Mouse (Mus musculus) midbrain, embryonic 11.5 days (tissue): Measurements from ENCODE around the gene Gm49388. TPM values are rescaled to one million over a fixed set of nuclear protein-coding genes. Genes with fewer than 3 reads are reported as not detected.
"Not testable (repeated sequence)": the region's sequence is repeated elsewhere in the genome, so short reads cannot be mapped to it uniquely, and the experiment has no call there.

ENCODE experiments used
- ATAC-seq: fragments of 200-750 bp; cut with Nextera tagmentation; 2 replicates; pipeline ENCODE4 v1.8.0; 2017; ENCODE audit warnings: moderate TSS enrichment, moderate library complexity; ENCODE audit not compliant: low FRiP score
- DNase-seq: peaks from one replicate; pipeline ENCODE4 v3.0.0; 2015; ENCODE audit warnings: low spot score; ENCODE audit errors: missing footprints
- H3K27ac ChIP-seq: fragments of 300-500 bp; sonication (generic); 2 replicates; pipeline ENCODE4 v1.5.1; 2014; ENCODE audit warnings: low read depth, low read length
- H3K27me3 ChIP-seq: fragments of 300-500 bp; sonication (generic); 2 replicates; pipeline ENCODE4 v1.6.1; 2014; ENCODE audit warnings: mild to moderate bottlenecking, low read length, moderate library complexity, mixed read lengths; ENCODE audit not compliant: control insufficient read depth, insufficient read depth
- H3K36me3 ChIP-seq: fragments of 300-500 bp; sonication (generic); 2 replicates; pipeline ENCODE4 v1.6.1; 2014; ENCODE audit warnings: mild to moderate bottlenecking, low read length, moderate library complexity, mixed read lengths; ENCODE audit not compliant: control insufficient read depth, insufficient read depth
- H3K4me1 ChIP-seq: fragments of 300-500 bp; sonication (generic); 2 replicates; pipeline ENCODE4 v1.6.1; 2014; ENCODE audit warnings: low read length; ENCODE audit not compliant: control insufficient read depth, insufficient read depth
- H3K4me2 ChIP-seq: fragments of 300-500 bp; sonication (generic); 2 replicates; pipeline ENCODE4 v1.6.1; 2014; ENCODE audit warnings: mild to moderate bottlenecking, moderate library complexity
- H3K4me3 ChIP-seq: fragments of 300-500 bp; sonication (generic); 2 replicates; pipeline ENCODE4 v1.5.1; 2014; ENCODE audit warnings: low read depth, low read length
- H3K9ac ChIP-seq: fragments of 300-500 bp; sonication (generic); 2 replicates; pipeline ENCODE4 v1.6.1; 2014; ENCODE audit warnings: low read length
- H3K9me3 ChIP-seq: fragments of 300-500 bp; sonication (generic); 2 replicates; pipeline ENCODE4 v1.6.1; 2016; ENCODE audit warnings: low read length; ENCODE audit not compliant: control insufficient read depth
- WGBS: fragments of 180-500 bp; shearing (Covaris S2); extraction: QIAGEN DNeasy Blood & Tissue Kit; methylation state at CpG from one replicate; pipeline ENCODE4 v1.1.7; 2014; 5-methylcytosine and 5-hydroxymethylcytosine counted together
- polyA plus RNA-seq: library from polyadenylated mRNA; unstranded; fragments of >200 nt; fragmentation: Nextera tagmentation; extraction: Ambion mirVana; gene quantifications from 2 replicates; pipeline ENCODE4 v1.2.1, GENCODE M21; 2014

The Gm49388 gene
- polyA plus RNA-seq, 1 experiment from 2014 or later, result not detected

GRCm38 (mm10) chr7:127820836-127821509, 35.6 kb downstream of the Gm49388 start:
- no peak overlapping the region for H3K27ac ChIP-seq
- no peaks in the 10 kb centered on the region for H3K27me3 ChIP-seq
- no peaks in the 10 kb centered on the region for H3K9me3 ChIP-seq
- no peak overlapping the region for H3K4me3 ChIP-seq
- H3K4me2 ChIP-seq, result no peak overlapping the region
- DNase-seq (peak; percentile 71), ATAC-seq (no peak)
- H3K4me1 ChIP-seq, result peaks cover 11% of the 10 kb centered on the region
- H3K9ac ChIP-seq, result no peak overlapping the region
- H3K36me3 ChIP-seq, result no peaks in the 10 kb centered on the region
- 77% methylated on average over 13 of the region's 13 CpGs for WGBS

GRCm38 (mm10) chr7:127822494-127822893, 37.1 kb downstream of the Gm49388 start:
- Histone ChIP-seq H3K4me1 (peaks cover 11% of the 10 kb centered on the region), H3K9ac (no peak overlapping the region), H3K9me3 (no peaks in the 10 kb centered on the region), H3K4me2 (no peak overlapping the region), H3K27ac (no peak overlapping the region), H3K36me3 (no peaks in the 10 kb centered on the region), H3K4me3 (no peak overlapping the region), H3K27me3 (no peaks in the 10 kb centered on the region)
- DNase-seq, result peak; percentile 73
- ATAC-seq, result no peak
- 86% methylated on average over 3 of the region's 3 CpGs for whole genome bisulfite sequencing

- ATAC-seq (no peak; the same call in 1 of the 2 replicates), DNase-seq (peak; percentile 62)
- peaks cover 11% of the 10 kb centered on the region for H3K4me1 ChIP-seq
- H3K9me3 ChIP-seq, result no peaks in the 10 kb centered on the region
- H3K27ac ChIP-seq, result no peak overlapping the region
- H3K27me3 ChIP-seq, result no peaks in the 10 kb centered on the region
- no peaks in the 10 kb centered on the region for H3K36me3 ChIP-seq
- peak overlapping the region; percentile 53 for H3K4me3 ChIP-seq
- peak overlapping the region; percentile 78 for H3K9ac ChIP-seq
- 60% methylated on average over 11 of the region's 11 CpGs for whole genome bisulfite sequencing
- H3K4me2 ChIP-seq, result peak overlapping the region; percentile 61
Measured at GRCm38 (mm10) chr7:127823236-127824171, 38.1 kb downstream of the Gm49388 start.

- Histone ChIP-seq H3K4me1 (peaks cover 11% of the 10 kb centered on the region), H3K9me3 (no peaks in the 10 kb centered on the region), H3K9ac (peak within 1 kb of the TSS; percentile 78), H3K27me3 (no peaks in the 10 kb centered on the region), H3K27ac (peak within 1 kb of the TSS; percentile 27; the same call in 1 of the 2 replicates), H3K36me3 (no peaks in the 10 kb centered on the region), H3K4me2 (peak within 1 kb of the TSS; percentile 61), H3K4me3 (peak within 1 kb of the TSS; percentile 53)
- 2% methylated on average over 30 of the region's 38 CpGs for WGBS
- DNase-seq, result peak; percentile 96
- ATAC-seq, result peak; percentile 92
Measured at GRCm38 (mm10) chr7:127824176-127824871, 38.9 kb downstream of the Gm49388 start, which contains the start of the genes Stx4a and Stx1b. Stx4a (plus strand) TSS chr7:127824294. Stx1b (minus strand) TSS chr7:127824549.

GRCm38 (mm10) chr7:127835550-127835949, 50.1 kb downstream of the Gm49388 start:
- 86% methylated on average over 2 of the region's 2 CpGs for WGBS
- no peaks in the 10 kb centered on the region for H3K9me3 ChIP-seq
- ATAC-seq, result no peak
- no peaks in the 10 kb centered on the region for H3K27me3 ChIP-seq
- H3K9ac ChIP-seq, result no peak overlapping the region
- no peaks in the 10 kb centered on the region for H3K36me3 ChIP-seq
- no peak overlapping the region for H3K4me2 ChIP-seq
- H3K27ac ChIP-seq, result no peak overlapping the region
- H3K4me3 ChIP-seq, result no peak overlapping the region
- DNase-seq, result peak; percentile 59
- no peaks in the 10 kb centered on the region for H3K4me1 ChIP-seq

- ATAC-seq (no peak), DNase-seq (no peak)
- no peak overlapping the region for H3K4me3 ChIP-seq
- H3K9me3 ChIP-seq, result no peaks in the 10 kb centered on the region
- H3K9ac ChIP-seq, result no peak overlapping the region
- H3K4me2 ChIP-seq, result no peak overlapping the region
- H3K4me1 ChIP-seq, result peaks cover 6% of the 10 kb centered on the region
- H3K27ac ChIP-seq, result no peak overlapping the region
- 91% methylated on average over 5 of the region's 5 CpGs for WGBS
- H3K27me3 ChIP-seq, result no peaks in the 10 kb centered on the region
- no peaks in the 10 kb centered on the region for H3K36me3 ChIP-seq
Measured at GRCm38 (mm10) chr7:127837473-127837872, 52.1 kb downstream of the Gm49388 start.

GRCm38 (mm10) chr7:127837878-127838277, 52.5 kb downstream of the Gm49388 start:
- 69% methylated on average over 4 of the region's 4 CpGs for WGBS
- H3K27ac ChIP-seq, result not testable (repeated sequence)

GRCm38 (mm10) chr7:127840031-127840430, 54.6 kb downstream of the Gm49388 start:
- H3K4me3 ChIP-seq, H3K36me3 ChIP-seq, H3K9ac ChIP-seq, DNase-seq, H3K27ac ChIP-seq, H3K9me3 ChIP-seq, H3K4me1 ChIP-seq, ATAC-seq, H3K27me3 ChIP-seq, H3K4me2 ChIP-seq: not testable (repeated sequence)
- WGBS, result 83% methylated on average over 2 of the region's 2 CpGs

More at GRCm38 (mm10) chr7:127837878-127838277, 52.5 kb downstream of the Gm49388 start:
- ATAC-seq, H3K4me1 ChIP-seq, H3K4me3 ChIP-seq, H3K27me3 ChIP-seq, H3K9ac ChIP-seq, H3K9me3 ChIP-seq, H3K4me2 ChIP-seq, H3K36me3 ChIP-seq: not testable (repeated sequence)
- DNase-seq, result peak; percentile 23
